Mouse (Mus musculus): ENCODE results near the gene Ech1. TPM values are rescaled to one million over a fixed set of nuclear protein-coding genes. Genes with fewer than 3 reads are reported as not detected.

The Ech1 gene
- polyA plus RNA-seq, 1 experiment from 2014 or later, result 97.7 TPM

- peak overlapping the region; percentile 66 for H3K27ac ChIP-seq (ENCODE audit: low read length)
- H3K4me3 ChIP-seq (replicated peaks; ENCODE audit: low read length), result no peak overlapping the region
- H3K36me3 ChIP-seq (ENCODE audit: control insufficient read depth, insufficient read depth), result no peaks in the 10 kb centered on the region
- peaks cover 11% of the 10 kb centered on the region for H3K4me1 ChIP-seq (replicated peaks; ENCODE audit: control insufficient read depth, insufficient read depth, low read length)
- 14% methylated on average over 10 of the region's 10 CpGs for WGBS
- no peaks in the 10 kb centered on the region for H3K9me3 ChIP-seq (ENCODE audit: control insufficient read depth, low read length)
- 0 out of 2 replicates have a peak overlapping the region, but pooled peaks have one; percentile 13 for H3K9ac ChIP-seq (replicated peaks; ENCODE audit: low read depth, low read length)
- no peaks in the 10 kb centered on the region for H3K27me3 ChIP-seq (replicated peaks; ENCODE audit: control insufficient read depth, insufficient read depth, low read length)
- ATAC-seq, result peak; percentile 18; the same call in 1 of the 2 replicates
- H3K4me2 ChIP-seq (ENCODE audit: low read length), result no peak overlapping the region
Measured at GRCm38 (mm10) chr7:28801901-28802670, 22.9 kb upstream of the Ech1 start.

DNA sequence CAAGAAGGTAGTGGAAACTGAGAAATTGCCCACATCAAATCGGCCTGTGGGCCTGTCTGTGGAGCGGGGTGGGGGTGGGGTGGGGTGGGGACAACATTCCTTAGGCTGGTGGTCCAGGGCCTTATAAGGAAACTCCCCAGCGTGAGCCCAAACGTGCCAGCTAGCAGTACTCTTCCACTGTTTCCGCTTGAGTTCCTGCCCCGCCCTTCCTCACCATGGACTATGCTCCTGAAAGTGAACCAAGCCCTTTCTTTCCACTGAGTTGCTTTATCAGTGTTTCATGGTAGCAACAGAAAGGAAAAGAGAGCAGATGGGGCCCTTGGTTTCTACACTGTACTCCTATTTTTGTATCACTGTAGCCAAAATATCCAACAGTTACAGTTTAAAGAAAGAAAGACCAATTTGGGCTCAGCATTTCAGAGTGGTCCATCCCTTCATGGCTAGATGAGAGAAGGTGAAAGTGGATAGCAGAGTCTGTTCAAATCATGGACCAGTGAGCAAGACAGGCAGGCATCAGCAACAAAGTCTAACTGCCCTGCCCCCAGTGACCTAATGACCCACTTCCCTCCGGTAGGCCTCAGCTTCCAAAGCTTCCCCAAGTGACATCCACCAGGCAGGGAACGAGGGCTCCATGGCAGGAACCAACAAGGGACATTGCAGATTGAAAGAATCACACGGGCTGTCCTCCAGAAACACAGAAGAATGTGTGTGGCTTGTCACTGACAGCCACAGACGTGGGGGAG is 22.0 kb upstream of the Ech1 start:
- no peak for ATAC-seq
- H3K27ac ChIP-seq (ENCODE audit: low read length), result peak overlapping the region; percentile 66; the same call in 1 of the 2 replicates
- no peak overlapping the region for H3K9ac ChIP-seq (replicated peaks; ENCODE audit: low read depth, low read length)

GRCm38 (mm10) chr7:28803756-28804155 is 21.3 kb upstream of the Ech1 start:
- Histone ChIP-seq H3K27me3 (replicated peaks; ENCODE audit: control insufficient read depth, insufficient read depth, low read length) (no peaks in the 10 kb centered on the region), H3K4me3 (replicated peaks; ENCODE audit: low read length) (no peak overlapping the region), H3K36me3 (ENCODE audit: control insufficient read depth, insufficient read depth) (no peaks in the 10 kb centered on the region), H3K9me3 (ENCODE audit: control insufficient read depth, low read length) (no peaks in the 10 kb centered on the region), H3K9ac (replicated peaks; ENCODE audit: low read depth, low read length) (no peak overlapping the region), H3K27ac (ENCODE audit: low read length) (no peak overlapping the region), H3K4me2 (ENCODE audit: low read length) (no peak overlapping the region), H3K4me1 (replicated peaks; ENCODE audit: control insufficient read depth, insufficient read depth, low read length) (peaks cover 21% of the 10 kb centered on the region)
- 85% methylated on average over 4 of the region's 4 CpGs for WGBS
- no peak for ATAC-seq

More for the DNA sequence above, 22.0 kb upstream of the Ech1 start:
- no peak overlapping the region for H3K4me2 ChIP-seq (ENCODE audit: low read length)
- H3K4me3 ChIP-seq (replicated peaks; ENCODE audit: low read length), result no peak overlapping the region
- H3K36me3 ChIP-seq (ENCODE audit: control insufficient read depth, insufficient read depth), result no peaks in the 10 kb centered on the region
- H3K27me3 ChIP-seq (replicated peaks; ENCODE audit: control insufficient read depth, insufficient read depth, low read length), result no peaks in the 10 kb centered on the region
- no peaks in the 10 kb centered on the region for H3K9me3 ChIP-seq (ENCODE audit: control insufficient read depth, low read length)
- H3K4me1 ChIP-seq (replicated peaks; ENCODE audit: control insufficient read depth, insufficient read depth, low read length), result peaks cover 16% of the 10 kb centered on the region
- 19% methylated on average over 10 of the region's 10 CpGs for WGBS

DNA sequence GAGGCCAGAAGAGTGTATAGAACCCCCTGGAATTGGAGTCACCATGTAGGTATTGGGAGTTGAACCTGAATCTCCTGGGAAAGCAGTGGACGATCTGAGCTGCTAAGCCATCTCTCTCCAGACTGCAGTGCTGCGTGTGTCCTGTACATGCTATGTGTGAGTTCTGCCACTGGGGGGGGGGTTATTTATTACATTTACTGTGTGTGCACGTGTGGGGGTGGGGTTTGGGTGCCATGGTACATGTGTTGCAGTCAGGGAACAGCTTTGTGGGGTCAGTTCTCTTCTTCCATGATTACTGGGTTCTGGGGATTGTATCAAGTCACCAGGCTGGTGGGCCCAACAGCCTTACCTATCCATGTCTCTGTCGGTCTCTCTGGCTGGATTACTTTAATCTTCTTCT is 18.1 kb upstream of the Ech1 start:
- Histone ChIP-seq H3K9me3 (ENCODE audit: control insufficient read depth, low read length) (no peaks in the 10 kb centered on the region), H3K27me3 (replicated peaks; ENCODE audit: control insufficient read depth, insufficient read depth, low read length) (no peaks in the 10 kb centered on the region), H3K4me1 (replicated peaks; ENCODE audit: control insufficient read depth, insufficient read depth, low read length) (peaks cover 26% of the 10 kb centered on the region), H3K4me3 (replicated peaks; ENCODE audit: low read length) (no peak overlapping the region), H3K27ac (ENCODE audit: low read length) (no peak overlapping the region), H3K36me3 (ENCODE audit: control insufficient read depth, insufficient read depth) (no peaks in the 10 kb centered on the region), H3K9ac (replicated peaks; ENCODE audit: low read depth, low read length) (no peak overlapping the region), H3K4me2 (ENCODE audit: low read length) (no peak overlapping the region)
- WGBS, result 82% methylated on average over 4 of the region's 4 CpGs
- no peak for ATAC-seq

GRCm38 (mm10) chr7:28807641-28808220 is 17.3 kb upstream of the Ech1 start:
- no peak for ATAC-seq
- H3K4me2 ChIP-seq (ENCODE audit: low read length), result peak overlapping the region; percentile 98
- peaks cover 30% of the 10 kb centered on the region for H3K4me1 ChIP-seq (replicated peaks; ENCODE audit: control insufficient read depth, insufficient read depth, low read length)
- 24% methylated on average over 6 of the region's 8 CpGs for WGBS
- H3K27ac ChIP-seq (ENCODE audit: low read length), result peak overlapping the region; percentile 99
- H3K36me3 ChIP-seq (ENCODE audit: control insufficient read depth, insufficient read depth), result no peaks in the 10 kb centered on the region
- H3K4me3 ChIP-seq (replicated peaks; ENCODE audit: low read length), result peak overlapping the region; percentile 92
- no peaks in the 10 kb centered on the region for H3K27me3 ChIP-seq (replicated peaks; ENCODE audit: control insufficient read depth, insufficient read depth, low read length)
- H3K9ac ChIP-seq (replicated peaks; ENCODE audit: low read depth, low read length), result peak overlapping the region; percentile 98
- H3K9me3 ChIP-seq (ENCODE audit: control insufficient read depth, low read length), result no peaks in the 10 kb centered on the region

DNA sequence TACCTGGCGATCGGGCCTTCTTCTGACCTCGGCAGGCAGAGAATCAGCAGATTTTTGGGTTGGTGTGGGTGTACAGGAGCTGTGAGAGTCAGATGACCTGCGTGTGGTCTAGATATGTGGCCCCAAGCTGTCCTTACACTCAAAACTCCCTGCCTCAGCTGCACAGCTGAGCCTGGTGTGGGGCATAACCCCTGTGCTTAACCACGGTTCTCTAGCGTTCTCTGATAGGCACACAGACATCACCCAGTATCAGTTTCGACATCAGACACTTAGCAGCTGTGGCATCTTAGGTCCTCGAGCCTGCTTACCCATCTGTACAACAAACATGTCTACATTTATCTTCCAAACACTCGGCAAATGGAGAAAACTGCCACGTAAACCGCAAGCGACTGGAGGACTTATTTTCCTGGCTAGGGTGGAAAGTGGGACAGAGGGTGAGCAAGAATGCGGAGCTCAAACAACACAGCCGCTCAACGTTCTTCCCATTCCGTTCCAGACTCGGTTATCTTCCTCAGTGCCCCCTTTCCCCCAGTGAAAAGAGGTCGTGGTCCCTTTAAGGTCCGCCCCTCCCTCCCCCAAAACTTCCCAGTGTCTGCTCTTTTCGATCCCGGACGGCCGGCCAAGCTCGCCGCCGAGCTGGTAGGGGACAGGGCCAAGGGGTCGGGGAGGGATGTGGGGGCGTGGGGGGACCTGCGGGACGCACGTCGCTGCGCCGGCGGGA is 16.6 kb upstream of the Ech1 start, which contains the start of gene Hnrnpl:
Gene Hnrnpl (plus strand): TSS at position 321 of the 721 bp plus-strand sequence.
- WGBS, result 3% methylated on average over 28 of the region's 35 CpGs
- H3K4me2 ChIP-seq (ENCODE audit: low read length), result peak within 1 kb of the TSS; percentile 98
- peak within 1 kb of the TSS; percentile 98 for H3K9ac ChIP-seq (replicated peaks; ENCODE audit: low read depth, low read length)
- H3K9me3 ChIP-seq (ENCODE audit: control insufficient read depth, low read length), result no peaks in the 10 kb centered on the region
- H3K4me3 ChIP-seq (replicated peaks; ENCODE audit: low read length), result peak within 1 kb of the TSS; percentile 92
- peak; percentile 2 for ATAC-seq
- H3K4me1 ChIP-seq (replicated peaks; ENCODE audit: control insufficient read depth, insufficient read depth, low read length), result peaks cover 31% of the 10 kb centered on the region
- H3K27ac ChIP-seq (ENCODE audit: low read length), result peak within 1 kb of the TSS; percentile 99
- no peaks in the 10 kb centered on the region for H3K27me3 ChIP-seq (replicated peaks; ENCODE audit: control insufficient read depth, insufficient read depth, low read length)
- peaks cover 4% of the 10 kb centered on the region for H3K36me3 ChIP-seq (ENCODE audit: control insufficient read depth, insufficient read depth)

DNA sequence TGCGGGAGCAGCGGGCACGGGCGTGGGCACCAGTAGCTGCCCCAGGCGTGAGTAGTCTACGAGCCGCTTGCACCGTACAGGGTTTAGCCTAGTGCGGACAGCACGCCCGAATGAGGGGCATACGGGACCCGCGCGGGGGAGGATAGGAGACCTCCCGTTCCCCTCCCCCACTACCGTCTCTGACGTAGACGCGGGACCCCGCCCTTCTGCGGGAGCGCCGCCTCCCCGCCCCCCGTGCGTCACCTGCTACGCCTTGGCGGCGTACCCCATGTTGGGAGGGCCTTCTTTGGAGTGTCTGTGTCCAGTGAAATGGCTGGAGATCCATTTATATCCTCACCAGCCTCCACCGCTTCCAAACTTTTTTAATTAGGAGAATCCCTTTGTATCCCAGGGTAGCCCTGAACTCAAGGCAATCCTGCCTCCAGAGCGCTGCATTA is 16.0 kb upstream of the Ech1 start:
- H3K4me3 ChIP-seq (replicated peaks; ENCODE audit: low read length), result peak overlapping the region; percentile 92
- peak overlapping the region; percentile 98 for H3K4me2 ChIP-seq (ENCODE audit: low read length)
- peaks cover 10% of the 10 kb centered on the region for H3K36me3 ChIP-seq (ENCODE audit: control insufficient read depth, insufficient read depth)
- H3K27ac ChIP-seq (ENCODE audit: low read length), result peak overlapping the region; percentile 99
- H3K9ac ChIP-seq (replicated peaks; ENCODE audit: low read depth, low read length), result peak overlapping the region; percentile 98
- H3K9me3 ChIP-seq (ENCODE audit: control insufficient read depth, low read length), result no peaks in the 10 kb centered on the region
- H3K4me1 ChIP-seq (replicated peaks; ENCODE audit: control insufficient read depth, insufficient read depth, low read length), result peaks cover 33% of the 10 kb centered on the region
- 0% methylated on average over 21 of the region's 32 CpGs for WGBS
- peak; percentile 43 for ATAC-seq
- H3K27me3 ChIP-seq (replicated peaks; ENCODE audit: control insufficient read depth, insufficient read depth, low read length), result no peaks in the 10 kb centered on the region

GRCm38 (mm10) chr7:28809401-28810089 is 15.5 kb upstream of the Ech1 start:
- H3K9me3 ChIP-seq (ENCODE audit: control insufficient read depth, low read length), result no peaks in the 10 kb centered on the region
- peaks cover 33% of the 10 kb centered on the region for H3K4me1 ChIP-seq (replicated peaks; ENCODE audit: control insufficient read depth, insufficient read depth, low read length)
- H3K27ac ChIP-seq (ENCODE audit: low read length), result peak overlapping the region; percentile 99
- H3K4me3 ChIP-seq (replicated peaks; ENCODE audit: low read length), result peak overlapping the region; percentile 92
- H3K9ac ChIP-seq (replicated peaks; ENCODE audit: low read depth, low read length), result peak overlapping the region; percentile 98
- under 1% methylated on average over 35 of the region's 35 CpGs for WGBS
- ATAC-seq, result 0 out of 2 replicates have a peak, but pooled peaks have one; percentile 6
- peak overlapping the region; percentile 98 for H3K4me2 ChIP-seq (ENCODE audit: low read length)
- no peaks in the 10 kb centered on the region for H3K27me3 ChIP-seq (replicated peaks; ENCODE audit: control insufficient read depth, insufficient read depth, low read length)
- H3K36me3 ChIP-seq (ENCODE audit: control insufficient read depth, insufficient read depth), result peaks cover 15% of the 10 kb centered on the region
